Mouse (Mus musculus) thymus, adult 2 months (tissue): ENCODE measurements at regions not wholly inside any gene's neighbourhood (a gene's known extent, or its start where the extent isn't known, plus 50 kb on each side); places are given as distances from the start of the nearest gene placed in this dataset.
"Not testable (repeated sequence)": the region's sequence is repeated elsewhere in the genome, so short reads cannot be mapped to it uniquely, and the experiment has no call there.

Experiments used
- DNase-seq: peaks from one replicate; pipeline ENCODE4 v3.0.0; 2021
- H3K27ac ChIP-seq: fragments of 200-500 bp; 2 replicates; pipeline ENCODE4 v1.5.1; 2012; ENCODE audit warnings: low read length, control low read depth; ENCODE audit not compliant: control insufficient read depth, insufficient read depth
- H3K27me3 ChIP-seq: fragments of 200-500 bp; 2 replicates; pipeline ENCODE4 v1.6.1; 2012; ENCODE audit warnings: mild to moderate bottlenecking, low read length, moderate library complexity, mixed read lengths; ENCODE audit not compliant: control insufficient read depth, insufficient read depth
- H3K36me3 ChIP-seq: fragments of 200-500 bp; 2 replicates; pipeline ENCODE4 v1.6.1; 2012; ENCODE audit warnings: mild to moderate bottlenecking, low read length, moderate library complexity; ENCODE audit not compliant: control insufficient read depth, insufficient read depth
- H3K4me1 ChIP-seq: fragments of 200-500 bp; replicated peaks from 2 replicates; pipeline ENCODE4 v1.6.1; 2012; ENCODE audit warnings: low read length; ENCODE audit not compliant: control insufficient read depth, insufficient read depth
- H3K4me3 ChIP-seq: fragments of 200-500 bp; 2 replicates; pipeline ENCODE4 v1.5.1; 2012; ENCODE audit warnings: mild to moderate bottlenecking, low read length, control low read depth, moderate library complexity; ENCODE audit not compliant: control insufficient read depth, insufficient read depth
- CTCF ChIP-seq: fragments of 200-500 bp; IDR thresholded peaks from 2 replicates; pipeline ENCODE4 v1.5.1; 2012; ENCODE audit warnings: mild to moderate bottlenecking, control low read depth, low read length, moderate library complexity, borderline replicate concordance; ENCODE audit not compliant: control insufficient read depth, poor library complexity, insufficient read depth; ENCODE audit errors: extremely low read depth
- POLR2A ChIP-seq: fragments of 200-500 bp; IDR thresholded peaks from 2 replicates; pipeline ENCODE4 v1.6.1; 2012; ENCODE audit warnings: mild to moderate bottlenecking, low read length, control low read depth, moderate library complexity; ENCODE audit not compliant: control insufficient read depth, poor library complexity, insufficient read depth; ENCODE audit errors: extremely low read depth
- WGBS: fragments of 180-500 bp; shearing (Covaris S2); methylation state at CpG from one replicate; pipeline ENCODE4 v1.1.7; 2018; 5-methylcytosine and 5-hydroxymethylcytosine counted together

- no peak for DNase-seq
- Histone ChIP-seq H3K4me1 (no peaks in the 10 kb centered on the region), H3K27ac (no peak overlapping the region), H3K4me3 (no peak overlapping the region), H3K36me3 (no peaks in the 10 kb centered on the region), H3K27me3 (no peaks in the 10 kb centered on the region)
- TF ChIP-seq POLR2A (no peak), CTCF (no peak)
- WGBS: 70% methylated on average over 8 of the region's 8 CpGs
These were observed 700.5 kb upstream of the Intu start for GRCm38 (mm10) chr3:39830488-39831056.

- TF ChIP-seq POLR2A: no peak
- TF ChIP-seq CTCF: no peak
- no peak for DNase-seq
- H3K4me1 ChIP-seq: no peaks in the 10 kb centered on the region
- 81% methylated on average over 6 of the region's 6 CpGs for WGBS
- H3K36me3 ChIP-seq: no peaks in the 10 kb centered on the region
- no peak overlapping the region for H3K4me3 ChIP-seq
- no peak overlapping the region for H3K27ac ChIP-seq
- H3K27me3 ChIP-seq: no peaks in the 10 kb centered on the region
These were observed 692.5 kb upstream of the Intu start for GRCm38 (mm10) chr3:39838377-39839145.

GRCm38 (mm10) chr3:39840946-39841345 lies 690.1 kb upstream of the Intu start:
- no peaks in the 10 kb centered on the region for H3K27me3 ChIP-seq
- TF ChIP-seq POLR2A: no peak
- no peak for TF ChIP-seq CTCF
- WGBS: 91% methylated on average over 5 of the region's 5 CpGs
- no peak for DNase-seq
- no peak overlapping the region for H3K4me3 ChIP-seq
- no peak overlapping the region for H3K27ac ChIP-seq
- no peaks in the 10 kb centered on the region for H3K4me1 ChIP-seq
- H3K36me3 ChIP-seq: no peaks in the 10 kb centered on the region

GRCm38 (mm10) chr3:39845123-39845522 lies 686.0 kb upstream of the Intu start:
- TF ChIP-seq POLR2A (no peak), CTCF (no peak)
- H3K4me1 ChIP-seq: no peaks in the 10 kb centered on the region
- H3K27me3 ChIP-seq: no peaks in the 10 kb centered on the region
- H3K36me3 ChIP-seq: no peaks in the 10 kb centered on the region
- no peak overlapping the region for H3K27ac ChIP-seq
- WGBS: 94% methylated on average over 2 of the region's 2 CpGs
- no peak overlapping the region for H3K4me3 ChIP-seq
- DNase-seq: no peak

- Histone ChIP-seq H3K4me3 (no peak overlapping the region), H3K27me3 (no peaks in the 10 kb centered on the region), H3K4me1 (no peaks in the 10 kb centered on the region), H3K36me3 (no peaks in the 10 kb centered on the region), H3K27ac (no peak overlapping the region)
- WGBS: 94% methylated on average over 6 of the region's 6 CpGs
- no peak for DNase-seq
- TF ChIP-seq POLR2A: no peak
These were observed 682.3 kb upstream of the Intu start for GRCm38 (mm10) chr3:39848829-39849228.

DNA sequence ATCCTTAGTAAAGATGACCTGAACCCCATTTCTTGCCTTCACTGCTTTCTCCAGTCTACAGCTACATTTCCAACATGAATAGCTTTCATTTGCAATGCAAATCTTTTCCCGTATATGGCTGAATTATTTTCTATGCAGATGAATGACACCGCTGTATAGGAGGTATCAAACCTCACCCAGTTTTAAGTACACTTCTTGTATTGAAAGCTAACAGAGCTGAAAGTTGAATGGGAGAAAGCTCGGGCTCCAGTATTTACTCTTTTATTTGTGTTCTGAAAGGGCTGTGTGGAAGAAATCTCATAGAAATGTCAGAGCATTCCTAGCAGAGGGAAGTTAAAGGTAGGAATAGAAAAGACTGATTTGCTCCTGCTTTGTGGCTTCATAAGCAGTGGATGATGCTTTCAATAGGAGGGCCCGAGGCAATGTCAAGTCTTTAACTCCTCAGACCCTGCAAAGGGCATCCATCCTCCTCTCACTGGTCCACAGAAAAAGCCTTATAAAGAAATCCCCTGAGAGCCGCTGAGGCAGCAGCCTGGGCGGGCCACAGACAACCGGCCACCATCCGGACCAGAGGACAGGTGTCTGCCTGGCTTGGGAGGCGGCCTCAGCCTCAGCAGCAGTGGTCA lies 673.8 kb upstream of the Intu start:
- H3K27ac ChIP-seq: no peak overlapping the region
- no peaks in the 10 kb centered on the region for H3K27me3 ChIP-seq
- no peaks in the 10 kb centered on the region for H3K4me1 ChIP-seq
- H3K4me3 ChIP-seq: no peak overlapping the region
- WGBS: 97% methylated on average over 9 of the region's 9 CpGs
- DNase-seq: no peak
- TF ChIP-seq POLR2A (no peak), CTCF (no peak)
- no peaks in the 10 kb centered on the region for H3K36me3 ChIP-seq

- H3K27me3 ChIP-seq, DNase-seq, H3K4me1 ChIP-seq, H3K27ac ChIP-seq, H3K36me3 ChIP-seq, H3K4me3 ChIP-seq: not testable (repeated sequence)
- WGBS: 57% methylated on average over 1 of the region's 1 CpGs
These were observed 655.0 kb upstream of the Intu start for GRCm38 (mm10) chr3:39876046-39876445.
